Mouse (Mus musculus): ENCODE data around the gene Rnf10. TPM values are rescaled to one million over a fixed set of nuclear protein-coding genes. Genes with fewer than 3 reads are reported as not detected.

Gene Rnf10
- polyA plus RNA-seq, 1 experiment from 2014 or later = 135 TPM

DNA sequence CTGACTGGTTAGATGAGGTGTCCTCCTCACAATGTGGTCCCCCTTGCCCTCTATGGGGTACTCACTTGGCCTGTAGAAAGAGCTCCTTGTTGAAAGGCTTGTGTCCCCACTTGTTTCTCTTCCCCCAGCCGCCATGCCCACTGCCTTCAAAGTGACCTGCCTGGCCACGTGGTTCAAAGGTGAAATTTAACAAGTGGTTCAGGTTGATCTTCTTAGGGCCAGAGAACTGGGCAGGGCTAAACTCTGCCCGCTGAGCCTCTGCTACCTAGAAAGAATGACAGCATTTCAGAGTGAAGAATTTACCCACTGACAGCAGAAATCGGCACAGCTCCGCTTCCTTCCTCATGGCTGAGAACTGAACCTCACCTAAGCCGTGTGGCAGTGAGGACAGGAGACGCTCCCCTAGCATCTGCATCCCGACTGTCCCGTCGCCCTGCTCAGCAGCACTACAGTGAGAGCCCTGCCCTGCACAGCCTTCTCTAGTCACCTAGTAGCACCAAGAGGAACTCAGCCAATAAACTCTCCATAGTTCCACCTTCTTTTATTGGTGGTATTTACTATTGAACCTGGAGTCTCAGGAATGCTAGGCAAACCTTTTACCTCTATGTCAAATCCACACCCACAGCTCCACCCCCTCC, 15.7 kb downstream of the Rnf10 start:
- Histone ChIP-seq H3K27me3 (no peaks in the 10 kb centered on the region), H3K4me3 (no peak overlapping the region), H3K9ac (no peak overlapping the region), H3K4me2 (no peak overlapping the region), H3K36me3 (peaks cover 58% of the 10 kb centered on the region), H3K4me1 (peaks cover 5% of the 10 kb centered on the region; the same call in 1 of the 2 replicates), H3K27ac (no peak overlapping the region), H3K9me3 (no peaks in the 10 kb centered on the region)
- 89% methylated on average over 10 of the region's 10 CpGs for WGBS
- ATAC-seq (ENCODE audit: insufficient number of reproducible peaks, low FRiP score, low TSS enrichment, low read depth) = no peak

DNA sequence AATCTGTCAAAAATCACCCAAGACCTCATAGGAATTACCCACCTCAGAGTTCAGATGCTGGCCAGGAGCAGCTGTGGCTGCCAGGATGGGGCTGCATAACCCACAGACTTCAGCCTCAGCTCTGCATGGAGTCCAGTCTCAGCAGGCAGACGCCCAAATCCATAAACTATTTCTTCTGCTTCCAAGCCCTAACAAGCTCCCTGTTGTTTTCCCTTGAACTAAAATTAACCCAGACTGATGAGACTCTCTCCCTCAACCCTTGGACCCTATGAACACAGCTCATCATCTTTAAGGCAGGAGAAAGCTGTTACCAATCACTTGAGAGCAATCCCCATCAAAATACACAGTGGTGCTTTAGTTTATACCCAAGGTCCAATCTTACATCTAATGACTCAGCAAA, 17.2 kb downstream of the Rnf10 start:
- Histone ChIP-seq H3K9ac (no peak overlapping the region), H3K27ac (no peak overlapping the region), H3K9me3 (no peaks in the 10 kb centered on the region), H3K27me3 (no peaks in the 10 kb centered on the region), H3K4me1 (peaks cover 3% of the 10 kb centered on the region; the same call in 1 of the 2 replicates), H3K36me3 (peaks cover 69% of the 10 kb centered on the region), H3K4me2 (no peak overlapping the region), H3K4me3 (no peak overlapping the region)
- no peak for ATAC-seq (ENCODE audit: insufficient number of reproducible peaks, low FRiP score, low TSS enrichment, low read depth)
- 59% methylated on average over 1 of the region's 1 CpGs for WGBS

DNA sequence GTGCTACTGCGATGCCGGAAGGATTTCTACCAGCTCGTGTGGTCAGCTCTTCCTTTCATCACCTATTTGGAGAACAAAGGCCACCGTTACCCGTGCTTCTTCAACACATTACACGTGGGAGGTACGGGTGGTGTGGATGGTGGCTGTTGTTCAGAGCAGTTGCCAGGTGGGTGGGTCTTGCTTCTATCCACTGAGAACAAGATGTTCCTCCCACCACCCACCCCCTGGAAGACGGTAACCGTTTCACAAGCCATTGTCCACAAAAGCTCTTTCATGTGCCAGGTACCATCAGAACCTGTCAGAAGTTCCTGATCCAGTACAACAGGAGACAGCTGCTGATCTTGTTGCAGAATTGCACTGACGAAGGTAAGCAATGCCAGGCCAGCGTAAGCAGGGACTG, 32.5 kb downstream of the Rnf10 start:
- peaks cover 16% of the 10 kb centered on the region for H3K4me1 ChIP-seq
- H3K36me3 ChIP-seq = peaks cover 56% of the 10 kb centered on the region
- H3K4me3 ChIP-seq = no peak overlapping the region
- no peak overlapping the region for H3K27ac ChIP-seq
- H3K9ac ChIP-seq = no peak overlapping the region
- 84% methylated on average over 11 of the region's 11 CpGs for WGBS
- H3K9me3 ChIP-seq = no peaks in the 10 kb centered on the region
- H3K4me2 ChIP-seq = no peak overlapping the region
- ATAC-seq (ENCODE audit: insufficient number of reproducible peaks, low FRiP score, low TSS enrichment, low read depth) = no peak
- H3K27me3 ChIP-seq = peaks cover 1% of the 10 kb centered on the region; the same call in 1 of the 2 replicates

DNA sequence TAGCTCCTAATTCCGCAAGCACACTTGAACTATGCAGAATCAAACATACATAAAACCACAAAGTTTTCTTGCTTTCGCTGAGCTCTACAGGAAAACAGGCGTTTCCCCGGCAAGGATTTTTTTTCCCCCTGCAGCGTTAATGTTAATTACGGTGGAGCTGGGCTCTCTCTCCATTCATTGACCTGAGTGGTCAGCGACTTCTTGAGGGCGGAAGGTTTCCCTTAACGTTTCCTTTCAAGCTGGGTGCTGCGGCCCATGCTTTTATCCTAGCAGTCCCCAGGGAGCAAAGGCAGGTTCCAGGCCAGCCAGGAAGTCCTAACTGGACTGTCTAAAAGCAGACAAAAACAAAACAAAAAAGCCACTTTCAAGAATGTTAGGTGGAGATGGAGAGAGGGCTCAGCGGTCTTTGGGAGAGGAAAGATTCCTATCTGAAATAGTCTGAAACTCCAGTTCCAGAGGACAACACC, 33.9 kb downstream of the Rnf10 start:
- Histone ChIP-seq H3K9ac (no peak overlapping the region), H3K4me1 (peaks cover 19% of the 10 kb centered on the region), H3K36me3 (peaks cover 42% of the 10 kb centered on the region), H3K4me3 (peak overlapping the region; percentile 80), H3K4me2 (peak overlapping the region; percentile 80), H3K27ac (no peak overlapping the region), H3K9me3 (no peaks in the 10 kb centered on the region), H3K27me3 (peaks cover 10% of the 10 kb centered on the region; the same call in 1 of the 2 replicates)
- 5% methylated on average over 11 of the region's 11 CpGs for WGBS
- no peak for ATAC-seq (ENCODE audit: insufficient number of reproducible peaks, low FRiP score, low TSS enrichment, low read depth)

DNA sequence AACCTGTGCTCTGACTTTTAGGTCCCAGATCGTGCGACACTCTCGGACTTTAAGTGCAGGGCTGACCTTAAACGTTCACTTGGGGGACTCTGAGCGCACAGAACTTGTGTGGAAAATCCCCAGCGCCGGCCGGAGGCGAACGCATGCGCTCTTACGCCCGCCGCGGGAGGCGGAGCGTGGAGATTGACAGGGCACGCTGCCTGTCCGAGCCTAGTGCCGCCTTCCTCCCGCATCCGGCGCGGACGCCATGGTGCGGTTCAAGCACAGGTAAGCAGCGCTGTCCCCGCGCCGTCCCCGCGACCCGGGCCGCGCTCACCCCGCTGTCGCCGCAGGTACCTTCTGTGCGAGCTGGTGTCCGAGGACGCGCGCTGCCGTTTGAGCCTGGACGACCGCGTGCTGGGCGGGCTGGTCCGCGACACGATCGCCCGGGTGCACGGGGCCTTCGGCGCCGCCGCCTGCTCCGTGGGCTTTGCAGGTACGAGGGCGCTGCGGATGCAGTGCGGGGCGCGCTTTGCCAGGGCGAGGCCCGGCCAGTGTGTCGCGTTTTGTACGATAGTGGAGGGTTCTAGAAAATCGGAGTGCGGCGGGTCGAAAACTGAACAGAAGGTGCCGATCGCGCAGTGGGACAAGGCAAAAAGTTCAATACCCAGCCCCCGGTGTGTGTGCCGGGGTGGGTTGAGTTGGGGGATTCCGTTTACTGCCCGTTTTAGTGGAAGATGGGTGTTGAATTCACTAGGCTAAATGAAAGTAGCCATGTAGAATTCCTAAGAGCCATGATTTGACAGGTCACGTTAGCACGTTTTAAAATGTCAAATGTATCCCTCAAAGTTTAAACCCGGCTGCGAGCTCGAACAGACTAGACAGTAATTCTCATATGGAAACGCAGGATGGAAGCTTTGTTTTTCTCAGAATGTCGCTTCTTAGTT, 34.6 kb downstream of the Rnf10 start:
- peak; percentile 78; the same call in 1 of the 2 replicates for ATAC-seq (ENCODE audit: insufficient number of reproducible peaks, low FRiP score, low TSS enrichment, low read depth)
- peaks cover 10% of the 10 kb centered on the region; the same call in 1 of the 2 replicates for H3K27me3 ChIP-seq
- peaks cover 19% of the 10 kb centered on the region for H3K4me1 ChIP-seq
- under 1% methylated on average over 88 of the region's 88 CpGs for WGBS
- H3K4me2 ChIP-seq = peak overlapping the region; percentile 80
- H3K4me3 ChIP-seq = peak overlapping the region; percentile 80
- H3K36me3 ChIP-seq = peaks cover 35% of the 10 kb centered on the region
- no peaks in the 10 kb centered on the region for H3K9me3 ChIP-seq
- H3K9ac ChIP-seq = peak overlapping the region; percentile 63
- peak overlapping the region; percentile 69 for H3K27ac ChIP-seq

DNA sequence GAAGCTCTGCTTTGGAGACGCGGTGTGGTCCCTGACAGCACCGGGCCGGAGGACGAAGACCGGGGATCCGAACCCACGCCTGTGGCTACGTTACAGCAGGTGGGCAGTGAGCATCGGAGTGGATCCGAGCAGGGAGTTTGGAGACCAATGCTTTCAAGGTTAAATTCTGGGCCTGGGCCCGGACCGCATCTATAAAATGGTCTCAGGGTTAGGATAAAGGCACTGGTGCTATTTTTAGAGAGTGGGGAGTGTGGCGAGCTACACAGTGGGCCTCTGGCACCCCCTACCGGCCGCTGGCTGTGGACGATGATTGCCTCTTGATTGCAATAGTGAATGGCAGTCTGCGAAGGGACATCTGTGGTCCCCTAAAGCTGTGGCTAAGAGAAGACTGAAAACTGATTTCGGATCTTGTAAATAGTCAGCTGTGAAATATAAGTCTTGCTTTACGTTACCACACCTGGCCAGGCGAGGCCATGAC, 36.9 kb downstream of the Rnf10 start, which contains the start of gene Pop5:
TSS of gene Pop5 (plus strand) at position 51 of the 478 bp plus-strand sequence.
- H3K4me3 ChIP-seq = peak within 1 kb of the TSS; percentile 58
- 1% methylated on average over 21 of the region's 21 CpGs for WGBS
- H3K4me2 ChIP-seq = peak within 1 kb of the TSS; percentile 93
- H3K27ac ChIP-seq = peak within 1 kb of the TSS; percentile 33; the same call in 1 of the 2 replicates
- peaks cover 20% of the 10 kb centered on the region; the same call in 1 of the 2 replicates for H3K27me3 ChIP-seq
- H3K9me3 ChIP-seq = no peaks in the 10 kb centered on the region
- peaks cover 12% of the 10 kb centered on the region for H3K36me3 ChIP-seq
- H3K9ac ChIP-seq = peak within 1 kb of the TSS; percentile 56
- H3K4me1 ChIP-seq = peaks cover 26% of the 10 kb centered on the region
- peak; percentile 56; the same call in 1 of the 2 replicates for ATAC-seq (ENCODE audit: insufficient number of reproducible peaks, low FRiP score, low TSS enrichment, low read depth)

- H3K9ac ChIP-seq = peak overlapping the region; percentile 56
- no peaks in the 10 kb centered on the region for H3K9me3 ChIP-seq
- peaks cover 7% of the 10 kb centered on the region for H3K36me3 ChIP-seq
- WGBS = 0% methylated on average over 45 of the region's 45 CpGs
- peaks cover 20% of the 10 kb centered on the region; the same call in 1 of the 2 replicates for H3K27me3 ChIP-seq
- H3K4me3 ChIP-seq = peak overlapping the region; percentile 58
- H3K4me1 ChIP-seq = peaks cover 26% of the 10 kb centered on the region
- no peak; the same call in 1 of the 2 replicates for ATAC-seq (ENCODE audit: insufficient number of reproducible peaks, low FRiP score, low TSS enrichment, low read depth)
- H3K27ac ChIP-seq = peak overlapping the region; percentile 33; the same call in 1 of the 2 replicates
- H3K4me2 ChIP-seq = peak overlapping the region; percentile 93
Observed at GRCm38 (mm10) chr5:115235323-115235771, 37.4 kb downstream of the Rnf10 start.

DNA sequence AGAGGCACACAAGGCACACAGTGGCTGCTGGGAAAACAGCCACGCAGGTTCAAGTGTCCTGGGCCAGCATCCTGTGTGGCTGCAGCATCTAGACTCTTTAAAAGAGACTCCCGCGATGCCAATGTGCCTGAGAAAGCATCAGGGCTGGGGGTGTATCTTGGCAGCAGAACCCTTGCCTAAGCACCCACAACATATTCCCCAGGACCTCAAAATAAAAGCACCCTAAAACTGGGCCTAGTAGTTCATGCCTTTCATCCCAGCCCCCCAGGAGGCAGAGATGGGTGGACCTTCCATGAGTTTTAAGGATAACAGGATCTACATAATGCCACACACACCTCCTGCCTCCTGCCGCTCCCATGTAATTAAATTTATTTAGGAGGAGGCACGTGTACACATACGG, 38.2 kb downstream of the Rnf10 start:
- Histone ChIP-seq H3K9ac (no peak overlapping the region), H3K4me1 (peaks cover 26% of the 10 kb centered on the region), H3K4me2 (no peak overlapping the region), H3K36me3 (no peaks in the 10 kb centered on the region), H3K27me3 (peaks cover 20% of the 10 kb centered on the region; the same call in 1 of the 2 replicates), H3K9me3 (no peaks in the 10 kb centered on the region), H3K27ac (no peak overlapping the region), H3K4me3 (no peak overlapping the region)
- WGBS = 53% methylated on average over 6 of the region's 6 CpGs
- no peak for ATAC-seq (ENCODE audit: insufficient number of reproducible peaks, low FRiP score, low TSS enrichment, low read depth)

GRCm38 (mm10) chr5:115233031-115233780, 39.5 kb downstream of the Rnf10 start:
- Histone ChIP-seq H3K36me3 (no peaks in the 10 kb centered on the region), H3K27ac (no peak overlapping the region), H3K9me3 (no peaks in the 10 kb centered on the region), H3K27me3 (peaks cover 20% of the 10 kb centered on the region; the same call in 1 of the 2 replicates), H3K9ac (no peak overlapping the region), H3K4me3 (no peak overlapping the region), H3K4me1 (peaks cover 19% of the 10 kb centered on the region), H3K4me2 (no peak overlapping the region)
- ATAC-seq (ENCODE audit: insufficient number of reproducible peaks, low FRiP score, low TSS enrichment, low read depth) = no peak
- whole genome bisulfite sequencing = 91% methylated on average over 14 of the region's 14 CpGs

GRCm38 (mm10) chr5:115232516-115232915, 40.2 kb downstream of the Rnf10 start:
- 44% methylated on average over 6 of the region's 6 CpGs for WGBS

GRCm38 (mm10) chr5:115231552-115232120, 41.1 kb downstream of the Rnf10 start:
- no peak overlapping the region for H3K4me2 ChIP-seq
- H3K9ac ChIP-seq = no peak overlapping the region
- no peak for ATAC-seq (ENCODE audit: insufficient number of reproducible peaks, low FRiP score, low TSS enrichment, low read depth)
- no peak overlapping the region for H3K4me3 ChIP-seq
- H3K9me3 ChIP-seq = no peaks in the 10 kb centered on the region
- H3K27ac ChIP-seq = no peak overlapping the region
- H3K36me3 ChIP-seq = no peaks in the 10 kb centered on the region
- H3K4me1 ChIP-seq = peaks cover 19% of the 10 kb centered on the region
- H3K27me3 ChIP-seq = peaks cover 20% of the 10 kb centered on the region; the same call in 1 of the 2 replicates
- WGBS = 28% methylated on average over 16 of the region's 16 CpGs

More at GRCm38 (mm10) chr5:115232516-115232915, 40.2 kb downstream of the Rnf10 start:
- H3K36me3 ChIP-seq = no peaks in the 10 kb centered on the region
- no peaks in the 10 kb centered on the region for H3K9me3 ChIP-seq
- H3K9ac ChIP-seq = no peak overlapping the region
- no peak for ATAC-seq (ENCODE audit: insufficient number of reproducible peaks, low FRiP score, low TSS enrichment, low read depth)
- no peak overlapping the region for H3K4me2 ChIP-seq
- H3K4me1 ChIP-seq = peaks cover 19% of the 10 kb centered on the region
- peaks cover 20% of the 10 kb centered on the region; the same call in 1 of the 2 replicates for H3K27me3 ChIP-seq
- no peak overlapping the region for H3K27ac ChIP-seq
- H3K4me3 ChIP-seq = no peak overlapping the region

Measured in limb, embryonic 15.5 days (tissue).